Mouse (Mus musculus): Measurements from ENCODE around the gene Tmem54. TPM values are rescaled to one million over a fixed set of nuclear protein-coding genes. Genes with fewer than 3 reads are reported as not detected.

Tmem54 gene
- polyA plus RNA-seq, 1 experiment from 2014 or later, result 11.9 TPM

DNA sequence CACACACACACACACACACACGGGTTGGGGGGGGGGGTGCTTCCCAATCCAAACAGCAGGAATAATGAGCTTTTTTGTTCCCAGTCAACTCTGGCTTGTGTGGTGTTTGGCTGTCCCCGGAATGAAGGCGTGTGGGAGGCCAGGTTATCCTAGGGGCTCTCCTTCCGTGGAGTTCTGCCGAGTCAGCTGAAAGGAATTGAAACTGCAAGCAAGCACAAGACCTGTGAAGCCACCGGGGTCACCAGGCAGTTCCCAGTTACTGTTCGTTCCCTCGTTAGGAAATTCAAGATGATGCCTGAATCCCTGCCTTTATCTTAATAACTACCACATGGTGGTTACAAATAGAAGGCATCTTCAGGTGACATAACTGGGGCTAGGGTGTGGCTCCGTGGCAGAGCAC lies 24.0 kb downstream of the Tmem54 start:
- no peaks in the 10 kb centered on the region for H3K36me3 ChIP-seq (ENCODE audit: insufficient read depth)
- no peak overlapping the region for H3K4me3 ChIP-seq (ENCODE audit: low read depth, low read length)
- no peak overlapping the region for H3K4me2 ChIP-seq
- no peak for DNase-seq
- 30% methylated on average over 9 of the region's 9 CpGs for WGBS
- no peak overlapping the region for H3K27ac ChIP-seq (ENCODE audit: low read depth)
- peaks cover 11% of the 10 kb centered on the region; the same call in 1 of the 2 replicates for H3K27me3 ChIP-seq (ENCODE audit: insufficient read depth, low read length)
- H3K9me3 ChIP-seq (ENCODE audit: low read depth, low read length), result no peaks in the 10 kb centered on the region
- H3K9ac ChIP-seq, result no peak overlapping the region
- TF ChIP-seq CTCF (IDR thresholded peaks at IDR 0.05; ENCODE audit: low read depth), result no peak
- H3K4me1 ChIP-seq (ENCODE audit: insufficient read depth), result peaks cover 16% of the 10 kb centered on the region; the same call in 1 of the 2 replicates
- ATAC-seq (ENCODE audit: insufficient read depth), result no peak

DNA sequence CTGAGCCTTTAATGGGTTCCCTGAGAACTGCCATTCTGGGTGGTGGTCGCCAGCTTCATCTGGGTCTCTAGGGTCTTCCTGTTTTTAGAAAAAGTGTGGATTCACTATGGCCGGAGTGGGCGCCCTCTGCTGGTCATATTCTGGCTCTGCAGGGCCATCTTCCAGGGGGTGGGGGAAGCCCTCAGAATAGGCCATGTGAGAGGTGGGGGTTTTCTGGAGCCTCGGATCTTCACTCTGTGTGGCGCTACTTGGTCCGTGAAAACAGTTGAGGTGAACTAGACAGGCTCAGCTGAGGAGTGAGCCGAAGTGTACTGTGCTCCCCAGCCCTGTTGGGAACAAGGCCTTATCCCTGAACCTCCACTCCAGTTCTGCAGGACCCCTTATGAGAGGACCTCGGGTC lies 24.8 kb downstream of the Tmem54 start:
- ATAC-seq (ENCODE audit: insufficient read depth) (peak; percentile 15; the same call in 1 of the 2 replicates), DNase-seq (peak; percentile 75)
- Histone ChIP-seq H3K9ac (no peak overlapping the region), H3K4me3 (ENCODE audit: low read depth, low read length) (no peak overlapping the region; the same call in 1 of the 2 replicates), H3K4me1 (ENCODE audit: insufficient read depth) (peaks cover 16% of the 10 kb centered on the region; the same call in 1 of the 2 replicates), H3K9me3 (ENCODE audit: low read depth, low read length) (no peaks in the 10 kb centered on the region), H3K4me2 (peak overlapping the region; percentile 56), H3K27me3 (ENCODE audit: insufficient read depth, low read length) (peaks cover 3% of the 10 kb centered on the region; the same call in 1 of the 2 replicates), H3K36me3 (ENCODE audit: insufficient read depth) (no peaks in the 10 kb centered on the region), H3K27ac (ENCODE audit: low read depth) (0 out of 2 replicates have a peak overlapping the region, but pooled peaks have one; percentile 4)
- peak; percentile 84 for TF ChIP-seq CTCF (IDR thresholded peaks at IDR 0.05; ENCODE audit: low read depth)
- WGBS, result 5% methylated on average over 8 of the region's 8 CpGs

DNA sequence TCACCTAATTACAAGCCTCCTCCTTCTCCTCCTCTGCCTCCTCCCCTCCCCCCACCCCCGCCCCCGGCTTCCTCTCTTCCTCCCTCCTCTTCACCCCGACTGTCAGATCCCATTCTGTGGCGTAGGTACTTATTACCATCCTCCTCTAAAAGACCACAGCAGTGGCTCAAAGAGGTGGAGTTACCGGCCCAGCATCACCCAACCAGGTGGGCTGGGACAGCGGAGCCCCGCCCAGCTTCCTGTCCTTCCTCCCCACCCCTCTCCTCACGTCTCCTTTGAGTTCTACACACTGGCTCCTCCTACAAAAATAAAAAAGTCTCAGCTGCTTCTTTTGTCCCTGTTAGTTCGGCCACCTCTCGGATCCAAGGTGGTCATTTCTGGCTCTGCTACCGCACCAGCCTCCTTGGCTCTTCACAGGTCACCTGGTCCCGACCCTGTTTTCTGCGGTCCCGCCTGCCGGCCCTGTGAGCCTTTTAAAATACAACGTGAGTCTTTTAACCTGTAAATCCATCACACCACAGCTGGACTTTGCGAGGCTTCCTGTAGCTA lies 25.5 kb downstream of the Tmem54 start:
- peak; percentile 66 for DNase-seq
- WGBS, result 3% methylated on average over 17 of the region's 17 CpGs
- Histone ChIP-seq H3K9ac (peak overlapping the region; percentile 8; the same call in 1 of the 2 replicates), H3K4me3 (ENCODE audit: low read depth, low read length) (peak overlapping the region; percentile 25), H3K9me3 (ENCODE audit: low read depth, low read length) (no peaks in the 10 kb centered on the region), H3K27me3 (ENCODE audit: insufficient read depth, low read length) (peaks cover 7% of the 10 kb centered on the region; the same call in 1 of the 2 replicates), H3K27ac (ENCODE audit: low read depth) (no peak overlapping the region), H3K36me3 (ENCODE audit: insufficient read depth) (no peaks in the 10 kb centered on the region), H3K4me2 (peak overlapping the region; percentile 56), H3K4me1 (ENCODE audit: insufficient read depth) (peaks cover 13% of the 10 kb centered on the region; the same call in 1 of the 2 replicates)
- ATAC-seq (ENCODE audit: insufficient read depth), result peak; percentile 42; the same call in 1 of the 2 replicates
- TF ChIP-seq CTCF (IDR thresholded peaks at IDR 0.05; ENCODE audit: low read depth), result no peak

DNA sequence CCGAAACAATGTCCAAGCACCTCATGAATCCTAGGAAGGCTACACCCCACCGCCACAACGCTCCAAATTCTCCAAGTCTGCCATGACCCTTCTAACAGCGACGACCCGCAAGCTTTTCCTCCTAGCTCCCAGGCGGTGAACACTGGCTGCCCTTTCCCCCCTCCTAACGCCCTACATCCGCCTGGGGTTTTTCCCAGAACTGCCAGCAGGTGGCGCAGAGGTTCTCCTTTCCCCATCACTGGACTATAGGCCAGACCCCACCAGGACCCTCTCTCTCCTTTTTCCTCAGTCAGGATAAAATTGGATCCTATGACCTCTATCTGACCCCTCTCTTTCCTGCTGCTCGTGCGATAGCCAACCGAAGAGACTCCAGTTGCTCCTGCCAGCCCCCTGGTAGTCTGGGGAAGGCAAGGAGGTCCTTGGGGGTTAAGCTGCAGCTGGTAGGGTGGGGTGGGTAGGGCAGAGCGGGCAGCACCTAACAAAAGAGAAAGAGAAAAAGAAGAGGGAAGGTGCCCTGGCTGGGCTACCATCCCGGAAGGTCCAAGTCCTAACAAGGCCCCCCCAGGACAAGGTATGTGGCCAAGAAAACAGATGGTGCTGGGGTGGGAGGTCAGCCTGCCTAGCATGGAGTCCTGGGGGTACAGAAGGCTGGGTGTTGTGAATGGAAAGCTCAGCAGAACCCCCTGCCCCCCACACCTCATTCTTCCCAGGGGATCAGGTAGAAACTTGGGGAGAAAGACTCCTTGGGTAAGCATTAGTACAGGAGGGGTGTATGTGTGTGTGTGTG lies 29.6 kb downstream of the Tmem54 start:
- H3K27me3 ChIP-seq (ENCODE audit: insufficient read depth, low read length), result peaks cover 30% of the 10 kb centered on the region
- H3K4me1 ChIP-seq (ENCODE audit: insufficient read depth), result 0 out of 2 replicates have a peak, but pooled peaks cover 6% of the 10 kb centered on the region
- H3K9ac ChIP-seq, result no peak overlapping the region
- no peaks in the 10 kb centered on the region for H3K36me3 ChIP-seq (ENCODE audit: insufficient read depth)
- TF ChIP-seq CTCF (IDR thresholded peaks at IDR 0.05; ENCODE audit: low read depth), result peak; percentile 90
- no peaks in the 10 kb centered on the region for H3K9me3 ChIP-seq (ENCODE audit: low read depth, low read length)
- 8% methylated on average over 15 of the region's 15 CpGs for WGBS
- DNase-seq (peak; percentile 89), ATAC-seq (ENCODE audit: insufficient read depth) (peak; percentile 38; the same call in 1 of the 2 replicates)
- H3K4me3 ChIP-seq (ENCODE audit: low read depth, low read length), result no peak overlapping the region
- H3K27ac ChIP-seq (ENCODE audit: low read depth), result no peak overlapping the region
- H3K4me2 ChIP-seq, result peak overlapping the region; percentile 44

- Histone ChIP-seq H3K4me3 (ENCODE audit: low read depth, low read length) (no peak overlapping the region), H3K36me3 (ENCODE audit: insufficient read depth) (no peaks in the 10 kb centered on the region), H3K4me1 (ENCODE audit: insufficient read depth) (0 out of 2 replicates have a peak, but pooled peaks cover 2% of the 10 kb centered on the region), H3K27me3 (ENCODE audit: insufficient read depth, low read length) (peaks cover 30% of the 10 kb centered on the region), H3K9ac (no peak overlapping the region), H3K9me3 (ENCODE audit: low read depth, low read length) (no peaks in the 10 kb centered on the region), H3K4me2 (no peak overlapping the region), H3K27ac (ENCODE audit: low read depth) (no peak overlapping the region)
- DNase-seq (no peak), ATAC-seq (ENCODE audit: insufficient read depth) (no peak)
- no peak for TF ChIP-seq CTCF (IDR thresholded peaks at IDR 0.05; ENCODE audit: low read depth)
- 54% methylated on average over 2 of the region's 2 CpGs for WGBS
These were observed 30.3 kb downstream of the Tmem54 start for GRCm38 (mm10) chr4:129135637-129136036.

- TF ChIP-seq CTCF (IDR thresholded peaks at IDR 0.05; ENCODE audit: low read depth), result no peak
- H3K9me3 ChIP-seq (ENCODE audit: low read depth, low read length), result no peaks in the 10 kb centered on the region
- no peaks in the 10 kb centered on the region for H3K4me1 ChIP-seq (ENCODE audit: insufficient read depth)
- peaks cover 30% of the 10 kb centered on the region for H3K27me3 ChIP-seq (ENCODE audit: insufficient read depth, low read length)
- peak overlapping the region; percentile 51 for H3K4me3 ChIP-seq (ENCODE audit: low read depth, low read length)
- ATAC-seq (ENCODE audit: insufficient read depth) (no peak; the same call in 1 of the 2 replicates), DNase-seq (no peak)
- WGBS, result 34% methylated on average over 9 of the region's 9 CpGs
- H3K4me2 ChIP-seq, result peak overlapping the region; percentile 90
- no peaks in the 10 kb centered on the region for H3K36me3 ChIP-seq (ENCODE audit: insufficient read depth)
- H3K27ac ChIP-seq (ENCODE audit: low read depth), result no peak overlapping the region
- H3K9ac ChIP-seq, result peak overlapping the region; percentile 57; the same call in 1 of the 2 replicates
These were observed 30.8 kb downstream of the Tmem54 start for GRCm38 (mm10) chr4:129136189-129136578.
